Mouse (Mus musculus): Measurements from ENCODE around the gene Obp2a.

The Obp2a gene

GRCm38 (mm10) chr2:25699743-25700142, at the start of gene Obp2a:
TSS of gene Obp2a (plus strand) at chr2:25700043.
- in situ Hi-C loops (cut with MboI, MseI), result loop anchor here (5.0 to 10.0 kb wide), 2 partner anchors 42 to 815 kb away; partner anchors contain the start of genes Lcn5 and Notch1

DNA sequence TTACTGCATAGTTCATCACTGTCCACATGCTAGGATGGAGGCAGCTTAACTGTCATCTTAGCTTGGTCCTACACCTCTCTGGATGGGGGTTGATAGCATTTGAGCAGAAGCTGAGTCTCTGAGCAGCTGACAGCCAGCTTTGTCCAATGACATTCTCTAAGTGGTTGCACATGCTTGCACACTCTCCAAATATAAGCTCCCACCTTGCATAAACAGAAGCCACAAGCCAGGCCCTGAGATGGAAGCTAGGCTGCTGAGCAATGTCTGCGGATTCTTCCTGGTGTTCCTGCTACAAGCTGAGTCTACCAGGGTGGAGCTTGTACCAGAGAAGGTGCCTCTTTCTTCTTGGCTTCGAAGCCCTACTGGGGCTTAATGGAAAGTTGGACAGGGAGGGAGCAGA, 46.9 kb upstream of the Obp2a start, which contains the start of gene Lcn8:
TSS of gene Lcn8 (plus strand) at position 219 of the 400 bp plus-strand sequence.
- in situ Hi-C loops (cut with MboI, MseI), result loop anchor here (10.0 kb wide), 1 partner anchor 122 kb away; the partner anchor contains the start of gene Lcn11

DNA sequence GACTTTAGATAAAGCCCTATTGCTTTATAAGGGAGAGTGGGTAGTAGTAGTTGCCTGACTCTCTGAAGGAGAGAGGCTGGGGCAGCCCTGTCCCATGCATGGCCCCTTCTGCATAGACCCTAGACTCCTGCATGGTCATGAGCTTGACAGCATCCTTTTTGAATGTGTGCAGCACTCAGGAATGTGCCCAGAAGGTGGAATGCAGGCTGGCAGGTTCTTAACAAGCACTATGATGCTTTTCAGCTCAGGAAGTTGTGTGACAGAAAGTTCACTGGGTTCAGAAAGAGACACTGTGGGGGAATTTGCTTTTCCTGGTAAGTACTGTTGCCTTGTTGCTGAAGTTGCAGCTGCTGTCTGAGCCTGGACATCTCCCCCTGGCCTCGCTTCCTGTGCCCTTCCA, 45.3 kb upstream of the Obp2a start:
- in situ Hi-C loops (cut with MboI, MseI), result loop anchor here (10.0 kb wide), 1 partner anchor 120 kb away; the partner anchor contains the start of gene Lcn11

- in situ Hi-C loops (cut with MboI, MseI), result loop anchor here (5.0 to 10.0 kb wide), 2 partner anchors 46 to 118 kb away; partner anchors contain the start of genes Lcn11 and Obp2a
Measured at GRCm38 (mm10) chr2:25656691-25657090, 43.2 kb upstream of the Obp2a start.

GRCm38 (mm10) chr2:25657246-25657645, 42.6 kb upstream of the Obp2a start:
- in situ Hi-C loops (cut with MboI, MseI), result loop anchor here (5.0 to 10.0 kb wide), 2 partner anchors 45 to 118 kb away; partner anchors contain the start of genes Lcn11 and Obp2a

- in situ Hi-C loops (cut with MboI, MseI), result loop anchor here (5.0 to 10.0 kb wide), 2 partner anchors 45 to 117 kb away; partner anchors contain the start of genes Lcn11 and Obp2a
Measured at GRCm38 (mm10) chr2:25657652-25658051, 42.2 kb upstream of the Obp2a start, which contains the start of gene Lcn5. TSS of gene Lcn5 (plus strand) at chr2:25657952.

- in situ Hi-C loops (cut with MboI, MseI), result no loop called here
Measured at GRCm38 (mm10) chr2:25660279-25660678, 39.6 kb upstream of the Obp2a start.

- in situ Hi-C loops (cut with MboI, MseI), result no loop called here
Measured at GRCm38 (mm10) chr2:25661245-25661970, 38.4 kb upstream of the Obp2a start.

GRCm38 (mm10) chr2:25663511-25663910, 36.3 kb upstream of the Obp2a start:
- in situ Hi-C loops (cut with MboI, MseI), result no loop called here

GRCm38 (mm10) chr2:25664125-25664524, 35.7 kb upstream of the Obp2a start:
- in situ Hi-C loops (cut with MboI, MseI), result no loop called here

DNA sequence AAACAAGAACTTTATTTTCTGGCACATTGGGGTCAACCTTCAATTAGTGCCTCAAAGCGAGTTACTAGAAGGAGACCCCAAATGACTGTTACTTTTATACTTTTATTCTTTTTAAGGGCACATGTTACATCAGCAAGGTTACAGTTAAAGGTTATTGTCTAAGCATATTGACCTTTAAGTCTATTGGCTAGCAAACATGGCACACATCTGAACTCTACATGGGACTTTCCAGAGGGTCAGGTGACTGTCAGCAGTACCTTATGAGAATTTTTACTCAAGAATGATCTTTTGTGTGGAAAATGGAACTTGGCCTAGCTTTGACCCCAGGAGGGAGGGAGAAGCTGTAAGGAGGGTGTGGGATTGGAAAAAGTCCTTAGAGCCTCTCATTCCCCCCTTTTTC, 33.3 kb upstream of the Obp2a start:
- in situ Hi-C loops (cut with MboI, MseI), result no loop called here

DNA sequence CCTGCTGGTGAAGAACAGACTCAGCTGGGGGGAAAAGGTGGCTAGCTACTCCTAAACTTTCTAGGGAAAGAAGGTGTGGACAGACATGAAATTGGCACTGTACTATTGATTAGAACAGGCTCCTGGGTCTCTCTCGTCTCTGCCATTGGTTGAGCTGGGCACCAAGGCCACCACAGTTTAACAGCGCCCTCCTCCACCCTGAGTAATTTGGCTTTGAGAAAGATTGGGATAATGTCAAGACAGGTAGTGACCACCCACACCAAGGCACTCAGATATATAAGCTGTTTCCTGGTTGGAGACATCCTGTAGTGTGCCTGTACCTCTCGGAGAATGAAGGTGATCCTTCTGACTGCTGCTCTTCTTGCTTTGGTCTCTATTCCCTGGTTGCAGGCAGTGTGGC, 23.4 kb upstream of the Obp2a start, which contains the start of gene Lcn6:
TSS of gene Lcn6 (plus strand) at position 301 of the 400 bp plus-strand sequence.
- in situ Hi-C loops (cut with MboI, MseI), result no loop called here

DNA sequence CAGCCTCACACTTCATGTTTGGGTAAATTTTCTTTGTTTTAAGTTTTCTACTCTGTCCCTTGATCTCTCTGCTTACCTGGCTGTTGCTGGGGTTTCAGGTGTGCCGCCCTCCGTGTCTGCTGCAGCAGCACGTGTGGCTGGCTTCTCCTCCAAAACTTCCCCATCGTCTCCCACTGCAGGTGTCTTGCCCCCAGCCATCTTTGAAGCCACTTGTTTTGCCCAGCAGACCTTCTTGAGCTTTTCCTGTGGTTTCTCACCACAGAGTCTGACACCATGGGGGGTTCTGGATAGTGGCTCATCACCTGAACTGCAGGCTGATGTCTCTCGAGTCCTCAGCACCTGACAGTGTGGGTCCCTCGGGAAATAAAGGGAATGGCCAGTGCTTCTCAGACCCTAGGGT, 20.3 kb upstream of the Obp2a start:
- in situ Hi-C loops (cut with MboI, MseI), result no loop called here

DNA sequence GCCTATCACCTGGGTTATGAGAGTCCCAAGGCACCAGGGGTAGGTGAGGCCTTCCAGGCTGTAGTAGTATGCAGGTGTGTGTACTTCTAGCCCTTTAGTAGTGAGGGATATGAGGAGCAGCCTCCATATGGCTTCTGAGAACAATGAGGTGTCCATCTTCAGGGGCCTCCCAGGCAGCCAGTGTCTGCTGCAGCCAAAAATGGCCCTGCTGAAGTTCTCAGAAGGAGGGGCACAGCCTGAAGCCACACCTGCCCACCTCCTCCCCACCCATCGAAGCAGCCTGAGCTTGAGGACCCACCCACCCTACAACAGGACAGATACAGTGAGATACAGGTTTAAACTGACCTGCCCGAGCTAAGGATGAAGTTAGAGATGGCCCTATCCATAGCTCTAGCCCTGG, 17.4 kb upstream of the Obp2a start, which contains the start of gene Lcn10:
TSS of gene Lcn10 (plus strand) at position 301 of the 400 bp plus-strand sequence.
- in situ Hi-C loops (cut with MboI, MseI), result no loop called here

DNA sequence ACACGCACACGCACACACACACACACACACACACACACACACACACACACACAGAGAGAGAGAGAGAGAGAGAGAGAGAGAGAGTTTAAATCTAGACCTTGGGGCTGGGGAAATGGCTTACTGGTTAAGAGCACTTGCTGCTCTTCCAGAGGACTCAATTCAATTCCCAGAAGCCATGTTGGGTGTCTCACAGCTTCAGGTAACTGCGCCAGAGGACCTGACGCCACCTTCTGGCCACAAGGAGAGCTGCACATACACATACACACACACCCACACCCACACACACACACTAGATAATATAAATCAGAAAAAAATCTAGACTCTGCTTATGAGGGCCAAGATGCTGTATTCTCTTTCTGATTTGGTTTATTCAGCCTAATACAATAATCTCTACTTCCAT, 12.9 kb upstream of the Obp2a start:
- in situ Hi-C loops (cut with MboI, MseI), result no loop called here

DNA sequence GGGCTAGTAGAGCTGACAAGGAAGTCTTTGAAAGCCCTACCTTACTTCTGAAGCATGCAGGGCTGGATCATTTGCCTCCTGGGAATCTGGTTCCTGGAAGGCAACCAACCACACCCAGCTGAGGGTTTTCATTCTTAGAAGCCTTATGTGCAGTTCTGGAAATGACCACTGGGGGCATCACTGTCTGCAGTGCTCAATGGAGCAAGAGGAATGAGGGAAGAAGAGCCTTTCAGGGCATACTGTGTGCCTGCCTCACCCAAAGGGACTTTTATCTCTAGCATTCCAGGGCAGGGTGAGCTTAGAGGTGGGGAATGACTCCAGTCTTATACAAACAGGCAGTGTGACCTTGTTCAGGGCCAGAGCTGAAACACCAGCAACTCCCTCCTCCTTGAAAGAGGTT, 5.2 kb upstream of the Obp2a start:
- in situ Hi-C loops (cut with MboI, MseI), result no loop called here

DNA sequence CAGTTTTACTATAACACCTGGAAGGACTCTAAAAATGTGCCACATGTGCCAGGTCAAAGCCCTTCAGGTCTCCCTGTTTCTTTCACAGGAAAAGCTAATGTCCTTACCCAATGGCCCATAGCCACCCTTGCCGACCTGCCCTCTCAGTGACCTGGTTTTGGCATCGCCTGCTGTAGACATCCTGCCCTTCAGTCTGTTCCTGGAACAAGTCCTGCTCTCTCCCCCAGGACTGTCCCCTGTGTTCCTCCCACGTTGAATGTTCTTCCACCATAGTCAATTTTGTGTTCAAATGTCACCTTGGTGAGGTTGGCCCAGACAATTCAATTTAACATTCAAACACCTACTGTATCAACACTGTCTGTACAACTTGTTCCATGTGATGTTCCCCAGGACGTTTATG, 2.9 kb upstream of the Obp2a start:
- in situ Hi-C loops (cut with MboI, MseI), result no loop called here

DNA sequence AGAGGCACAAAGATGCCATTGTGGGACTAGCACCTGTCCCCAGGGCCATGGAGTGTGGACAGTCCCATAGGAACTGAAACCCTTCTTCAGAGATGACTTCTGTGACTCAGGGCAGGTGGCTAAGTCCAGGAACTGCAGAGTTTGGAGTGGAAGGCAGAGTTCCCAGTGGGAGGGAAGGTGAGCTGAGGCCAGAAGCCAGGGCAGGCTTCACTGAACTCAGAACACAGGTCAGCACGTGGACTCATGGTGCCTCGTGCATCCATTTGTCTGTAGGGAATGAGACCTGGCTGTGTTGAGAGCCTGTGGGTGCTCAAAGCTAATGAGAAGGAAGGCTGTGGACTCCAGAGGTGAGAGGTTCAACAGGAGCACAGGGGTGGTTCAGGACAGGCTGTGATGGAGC, 1.1 kb upstream of the Obp2a start:
- in situ Hi-C loops (cut with MboI, MseI), result no loop called here

DNA sequence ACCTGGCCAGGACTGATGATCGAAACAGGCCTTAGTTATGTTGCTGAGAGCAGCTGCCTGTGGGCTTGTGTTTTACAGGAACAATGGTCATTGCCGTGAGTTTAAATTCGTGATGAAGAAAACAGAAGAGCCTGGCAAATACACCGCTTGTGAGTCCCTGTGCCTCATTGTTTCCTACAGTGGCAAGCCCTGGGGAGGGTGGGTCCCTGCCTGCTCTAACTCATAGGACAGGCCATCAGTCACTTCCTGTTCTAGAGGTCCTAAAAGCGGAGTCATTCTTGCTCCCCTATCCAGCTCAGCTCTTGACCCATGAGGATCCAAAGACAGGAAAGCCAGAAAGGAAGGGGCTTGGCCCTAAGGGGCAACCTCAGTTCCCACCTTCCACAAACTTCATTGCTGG, 1.2 kb downstream of the Obp2a start:
- in situ Hi-C loops (cut with MboI, MseI), result loop anchor here (5.0 to 10.0 kb wide), 2 partner anchors 44 to 814 kb away; partner anchors contain the start of genes Lcn5 and Notch1

DNA sequence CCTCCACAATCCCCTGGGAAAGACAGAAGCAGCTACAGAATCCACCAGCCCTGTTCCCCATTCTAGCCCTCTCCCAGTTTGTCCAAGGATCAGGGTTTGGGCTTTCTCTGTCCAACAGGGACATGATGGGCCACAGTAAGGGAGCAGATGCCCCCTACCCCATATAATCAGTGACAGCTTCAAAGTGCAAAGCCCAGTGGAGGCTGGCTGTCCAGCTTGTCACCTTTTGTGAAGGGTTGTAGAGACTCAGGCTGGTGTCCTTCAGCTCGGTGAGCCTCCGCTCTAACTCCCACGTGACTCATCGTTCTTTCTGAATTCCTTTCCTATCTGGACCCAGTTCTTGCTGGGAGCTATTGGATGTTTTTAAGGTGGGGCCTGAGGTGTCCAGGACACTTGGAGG, 3.9 kb downstream of the Obp2a start:
- in situ Hi-C loops (cut with MboI, MseI), result loop anchor here (5.0 to 10.0 kb wide), 2 partner anchors 46 to 811 kb away; partner anchors contain the start of genes Lcn5 and Notch1

DNA sequence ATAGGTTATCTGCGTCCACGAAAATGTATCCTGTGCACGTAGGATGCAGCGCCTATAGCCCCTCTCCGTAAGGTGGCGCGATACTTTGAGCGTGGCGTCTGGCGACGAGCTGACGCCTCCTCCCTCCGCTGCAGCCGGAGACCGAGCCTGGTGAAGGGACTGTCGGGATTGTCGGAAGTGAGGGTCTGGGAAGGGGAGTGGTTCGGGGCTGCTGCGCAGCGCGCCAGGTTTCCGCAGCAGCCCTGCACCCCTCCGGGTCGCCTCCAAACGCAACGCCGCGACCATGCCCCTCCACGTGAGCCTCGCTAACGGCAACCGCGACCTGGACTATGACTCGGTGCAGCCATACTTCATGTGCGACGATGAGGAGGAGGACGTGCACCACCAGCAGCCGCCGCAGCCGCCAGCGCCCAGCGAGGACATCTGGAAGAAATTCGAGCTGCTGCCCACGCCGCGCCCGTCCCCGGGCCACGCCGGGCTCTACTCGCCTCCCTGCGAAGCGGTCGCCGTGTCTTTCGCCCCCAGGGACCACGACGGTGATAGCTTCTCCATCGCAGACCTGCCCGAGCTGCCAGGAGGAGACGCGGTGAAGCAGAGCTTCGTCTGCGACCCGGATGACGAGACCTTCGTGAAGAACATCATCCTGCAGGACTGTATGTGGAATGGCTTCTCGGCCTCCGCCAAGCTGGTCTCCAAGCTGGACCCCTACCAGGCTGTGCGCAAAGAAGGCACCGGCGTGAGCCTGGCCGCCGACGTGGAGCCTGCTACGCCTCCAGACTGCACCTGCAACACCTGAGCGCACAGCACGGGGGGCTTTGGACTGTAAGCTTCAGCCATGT, 7.0 kb downstream of the Obp2a start, which contains the start of gene Bmyc:
TSS of gene Bmyc (plus strand) at position 97 of the 839 bp plus-strand sequence.
- in situ Hi-C loops (cut with MboI, MseI), result loop anchor here (10.0 kb wide), 1 partner anchor 808 kb away; the partner anchor contains the start of gene Notch1

Data from T-helper 1 cell (primary cell).